Mouse (Mus musculus) embryonic facial prominence, embryonic 14.5 days (tissue): ENCODE results near the gene Chid1. TPM values are rescaled to one million over a fixed set of nuclear protein-coding genes. Genes with fewer than 3 reads are reported as not detected.
A peak's percentile ranks its signal among the peaks of the same experiment; 100 is the strongest.

Experiments used
- ATAC-seq: fragments of 200-750 bp; cut with Nextera tagmentation; 2 replicates; pipeline ENCODE4 v1.8.0; 2017; ENCODE audit warnings: low read depth, moderate number of reproducible peaks, moderate TSS enrichment
- DNase-seq: peaks from one replicate; pipeline ENCODE4 v3.0.0-alpha.2; 2015; ENCODE audit warnings: low spot score
- H3K27ac ChIP-seq: fragments of 300-500 bp; sonication (generic); replicated peaks from 2 replicates; pipeline ENCODE4 v1.5.1; 2014; ENCODE audit warnings: low read depth, mild to moderate bottlenecking, low read length, moderate library complexity
- H3K27me3 ChIP-seq: fragments of 300-500 bp; sonication (generic); replicated peaks from 2 replicates; pipeline ENCODE4 v1.6.1; 2014; ENCODE audit warnings: low read length; ENCODE audit not compliant: control insufficient read depth, insufficient read depth
- H3K36me3 ChIP-seq: fragments of 300-500 bp; sonication (generic); 2 replicates; pipeline ENCODE4 v1.6.1; 2014; ENCODE audit warnings: low read length, mixed read lengths; ENCODE audit not compliant: control insufficient read depth, insufficient read depth
- H3K4me1 ChIP-seq: fragments of 300-500 bp; sonication (generic); 2 replicates; pipeline ENCODE4 v1.6.1; 2014; ENCODE audit warnings: antibody characterized with exemption, low read length; ENCODE audit not compliant: control insufficient read depth, insufficient read depth
- H3K4me2 ChIP-seq: fragments of 300-500 bp; sonication (generic); 2 replicates; pipeline ENCODE4 v1.6.1; 2014; ENCODE audit warnings: low read depth, mild to moderate bottlenecking, low read length, moderate library complexity, mixed read lengths
- H3K4me3 ChIP-seq: fragments of 300-500 bp; sonication (generic); 2 replicates; pipeline ENCODE4 v1.5.1; 2014; ENCODE audit warnings: low read depth, mild to moderate bottlenecking, low read length
- H3K9ac ChIP-seq: fragments of 300-500 bp; sonication (generic); 2 replicates; pipeline ENCODE4 v1.6.1; 2014; ENCODE audit warnings: low read depth, mild to moderate bottlenecking, low read length, moderate library complexity, mixed read lengths
- H3K9me3 ChIP-seq: fragments of 300-500 bp; sonication (generic); 2 replicates; pipeline ENCODE4 v1.6.1; 2016; ENCODE audit warnings: low read length; ENCODE audit not compliant: control insufficient read depth
- WGBS: fragments of 180-500 bp; shearing (Covaris S2); extraction: QIAGEN DNeasy Blood & Tissue Kit; methylation state at CpG from one replicate; pipeline ENCODE4 v1.1.7; 2014; 5-methylcytosine and 5-hydroxymethylcytosine counted together
- polyA plus RNA-seq: library from polyadenylated mRNA; unstranded; fragments of >200 nt; fragmentation: Nextera tagmentation; extraction: Ambion mirVana; gene quantifications from 2 replicates; pipeline ENCODE4 v1.2.1, GENCODE M21; 2014

The Chid1 gene
- polyA plus RNA-seq, 1 experiment from 2014 or later = 47.4 TPM

- Histone ChIP-seq H3K36me3 (peaks cover 34% of the 10 kb centered on the region), H3K9me3 (no peaks in the 10 kb centered on the region), H3K4me2 (peak overlapping the region; percentile 93), H3K9ac (peak overlapping the region; percentile 87), H3K27ac (no peak overlapping the region), H3K4me1 (peaks cover 42% of the 10 kb centered on the region), H3K27me3 (no peaks in the 10 kb centered on the region), H3K4me3 (peak overlapping the region; percentile 81)
- no peak for ATAC-seq
- no peak for DNase-seq
- 9% methylated on average over 5 of the region's 5 CpGs for WGBS
Observed at GRCm38 (mm10) chr7:141474160-141474559, 65.5 kb downstream of the Chid1 start.

GRCm38 (mm10) chr7:141472763-141473162, 66.9 kb downstream of the Chid1 start:
- Histone ChIP-seq H3K9ac (no peak overlapping the region), H3K4me1 (peaks cover 45% of the 10 kb centered on the region)
- WGBS = 84% methylated on average over 6 of the region's 6 CpGs

GRCm38 (mm10) chr7:141472226-141472625, 67.4 kb downstream of the Chid1 start:
- no peak overlapping the region for H3K4me2 ChIP-seq
- H3K4me1 ChIP-seq = peaks cover 40% of the 10 kb centered on the region
- H3K27me3 ChIP-seq = no peaks in the 10 kb centered on the region
- H3K27ac ChIP-seq = no peak overlapping the region
- H3K36me3 ChIP-seq = peaks cover 36% of the 10 kb centered on the region
- H3K9me3 ChIP-seq = no peaks in the 10 kb centered on the region
- no peak overlapping the region for H3K4me3 ChIP-seq
- DNase-seq (no peak), ATAC-seq (no peak)
- no peak overlapping the region for H3K9ac ChIP-seq
- 74% methylated on average over 6 of the region's 6 CpGs for WGBS

More at GRCm38 (mm10) chr7:141472763-141473162, 66.9 kb downstream of the Chid1 start:
- no peak overlapping the region for H3K4me2 ChIP-seq
- no peaks in the 10 kb centered on the region for H3K27me3 ChIP-seq
- ATAC-seq = no peak
- DNase-seq = no peak
- H3K36me3 ChIP-seq = peaks cover 36% of the 10 kb centered on the region
- H3K27ac ChIP-seq = no peak overlapping the region
- no peak overlapping the region for H3K4me3 ChIP-seq
- no peaks in the 10 kb centered on the region for H3K9me3 ChIP-seq

GRCm38 (mm10) chr7:141471236-141471635, 68.4 kb downstream of the Chid1 start:
- H3K4me3 ChIP-seq = no peak overlapping the region
- DNase-seq (no peak), ATAC-seq (no peak)
- no peak overlapping the region for H3K27ac ChIP-seq
- no peak overlapping the region for H3K9ac ChIP-seq
- H3K36me3 ChIP-seq = peaks cover 36% of the 10 kb centered on the region
- no peaks in the 10 kb centered on the region for H3K9me3 ChIP-seq
- no peaks in the 10 kb centered on the region for H3K27me3 ChIP-seq
- WGBS = 86% methylated on average over 1 of the region's 1 CpGs
- H3K4me2 ChIP-seq = no peak overlapping the region
- H3K4me1 ChIP-seq = peaks cover 40% of the 10 kb centered on the region

- no peak for DNase-seq
- Histone ChIP-seq H3K27ac (no peak overlapping the region), H3K9ac (no peak overlapping the region), H3K4me1 (peaks cover 40% of the 10 kb centered on the region), H3K36me3 (peaks cover 36% of the 10 kb centered on the region), H3K9me3 (no peaks in the 10 kb centered on the region), H3K27me3 (peaks cover 5% of the 10 kb centered on the region), H3K4me3 (no peak overlapping the region), H3K4me2 (no peak overlapping the region)
- ATAC-seq = no peak
- 97% methylated on average over 9 of the region's 10 CpGs for WGBS
Observed at GRCm38 (mm10) chr7:141470637-141470944, 69.1 kb downstream of the Chid1 start.

GRCm38 (mm10) chr7:141469901-141470636, 69.6 kb downstream of the Chid1 start:
- ATAC-seq = no peak
- DNase-seq = no peak
- H3K4me2 ChIP-seq = no peak overlapping the region
- WGBS = 90% methylated on average over 16 of the region's 18 CpGs
- H3K4me1 ChIP-seq = peaks cover 45% of the 10 kb centered on the region
- H3K36me3 ChIP-seq = peaks cover 36% of the 10 kb centered on the region
- peaks cover 11% of the 10 kb centered on the region for H3K27me3 ChIP-seq
- no peak overlapping the region for H3K27ac ChIP-seq
- H3K9ac ChIP-seq = no peak overlapping the region
- no peaks in the 10 kb centered on the region for H3K9me3 ChIP-seq
- H3K4me3 ChIP-seq = no peak overlapping the region

GRCm38 (mm10) chr7:141469352-141469751, 70.3 kb downstream of the Chid1 start:
- ATAC-seq = no peak
- peak overlapping the region; percentile 82 for H3K4me3 ChIP-seq
- WGBS = 83% methylated on average over 5 of the region's 6 CpGs
- peaks cover 36% of the 10 kb centered on the region for H3K36me3 ChIP-seq
- H3K9me3 ChIP-seq = no peaks in the 10 kb centered on the region
- no peak for DNase-seq
- H3K4me1 ChIP-seq = peaks cover 52% of the 10 kb centered on the region
- peaks cover 18% of the 10 kb centered on the region for H3K27me3 ChIP-seq
- H3K9ac ChIP-seq = peak overlapping the region; percentile 86
- H3K27ac ChIP-seq = peak overlapping the region; percentile 91
- peak overlapping the region; percentile 75 for H3K4me2 ChIP-seq

GRCm38 (mm10) chr7:141468522-141469211, 71.0 kb downstream of the Chid1 start:
- peak; percentile 93 for DNase-seq
- Histone ChIP-seq H3K4me3 (peak overlapping the region; percentile 82), H3K4me2 (peak overlapping the region; percentile 75), H3K4me1 (peaks cover 46% of the 10 kb centered on the region), H3K27me3 (peaks cover 25% of the 10 kb centered on the region), H3K36me3 (peaks cover 36% of the 10 kb centered on the region), H3K9me3 (no peaks in the 10 kb centered on the region), H3K27ac (peak overlapping the region; percentile 91), H3K9ac (peak overlapping the region; percentile 86)
- 8% methylated on average over 8 of the region's 8 CpGs for WGBS
- ATAC-seq = peak; percentile 82
